Mouse (Mus musculus) stomach, postnatal 0 days (tissue): ENCODE measurements around the gene Slc9b1. TPM values are rescaled to one million over a fixed set of nuclear protein-coding genes. Genes with fewer than 3 reads are reported as not detected.

Experiments used
- ATAC-seq: fragments of 200-750 bp; cut with Nextera tagmentation; 2 replicates; pipeline ENCODE4 v1.8.0; 2017; ENCODE audit not compliant: low FRiP score, low TSS enrichment
- DNase-seq: peaks from one replicate; pipeline ENCODE4 v3.0.0-alpha.2; 2016; ENCODE audit warnings: low spot score
- H3K27ac ChIP-seq: fragments of 300-500 bp; sonication (generic); replicated peaks from 2 replicates; pipeline ENCODE4 v1.5.1; 2014; ENCODE audit warnings: mild to moderate bottlenecking, control low read depth
- H3K27me3 ChIP-seq: fragments of 300-500 bp; sonication (generic); 2 replicates; pipeline ENCODE4 v1.6.1; 2014; ENCODE audit warnings: low read length; ENCODE audit not compliant: control insufficient read depth, insufficient read depth
- H3K36me3 ChIP-seq: fragments of 300-500 bp; sonication (generic); 2 replicates; pipeline ENCODE4 v1.6.1; 2014; ENCODE audit warnings: low read length, mixed read lengths; ENCODE audit not compliant: control insufficient read depth, insufficient read depth
- H3K4me1 ChIP-seq: fragments of 300-500 bp; sonication (generic); replicated peaks from 2 replicates; pipeline ENCODE4 v1.6.1; 2014; ENCODE audit warnings: antibody characterized with exemption; ENCODE audit not compliant: control insufficient read depth, insufficient read depth
- H3K4me2 ChIP-seq: fragments of 300-500 bp; sonication (generic); replicated peaks from 2 replicates; pipeline ENCODE4 v1.6.1; 2014; ENCODE audit warnings: low read depth, mild to moderate bottlenecking, control low read depth, moderate library complexity
- H3K4me3 ChIP-seq: fragments of 300-500 bp; sonication (generic); 2 replicates; pipeline ENCODE4 v1.5.1; 2014; ENCODE audit warnings: low read depth, low read length, control low read depth
- H3K9ac ChIP-seq: fragments of 300-500 bp; sonication (generic); 2 replicates; pipeline ENCODE4 v1.6.1; 2014; ENCODE audit warnings: mild to moderate bottlenecking, low read length, control low read depth, mixed read lengths
- H3K9me3 ChIP-seq: fragments of 300-500 bp; sonication (generic); 2 replicates; pipeline ENCODE4 v1.6.1; 2016; ENCODE audit warnings: low read length; ENCODE audit not compliant: control insufficient read depth
- CTCF ChIP-seq: IDR thresholded peaks from 2 replicates; pipeline ENCODE4 v1.5.1; 2016; ENCODE audit warnings: antibody characterized with exemption, low read depth, mild to moderate bottlenecking, moderate library complexity
- EP300 ChIP-seq: optimal IDR thresholded peaks from 2 replicates; pipeline ENCODE3; 2016; ENCODE audit warnings: antibody characterized with exemption
- WGBS: fragments of 180-500 bp; shearing (Covaris S2); extraction: QIAGEN DNeasy Blood & Tissue Kit; methylation state at CpG from one replicate; pipeline ENCODE4 v1.1.7; 2014; 5-methylcytosine and 5-hydroxymethylcytosine counted together
- polyA plus RNA-seq: library from polyadenylated mRNA; unstranded; fragments of >200 nt; fragmentation: Nextera tagmentation; extraction: Ambion mirVana; gene quantifications from 2 replicates; pipeline ENCODE4 v1.2.1, GENCODE M21; 2015

The Slc9b1 gene
- polyA plus RNA-seq, 1 experiment from 2014 or later: 0.07 TPM

GRCm38 (mm10) chr3:135327176-135327575, 20.7 kb upstream of the Slc9b1 start:
- 58% methylated on average over 6 of the region's 6 CpGs for WGBS
- ATAC-seq (no peak), DNase-seq (no peak)
- Histone ChIP-seq H3K4me2 (no peak overlapping the region), H3K27ac (no peak overlapping the region), H3K27me3 (no peaks in the 10 kb centered on the region), H3K4me3 (no peak overlapping the region), H3K9me3 (no peaks in the 10 kb centered on the region), H3K4me1 (no peaks in the 10 kb centered on the region; the same call in 1 of the 2 replicates), H3K36me3 (no peaks in the 10 kb centered on the region), H3K9ac (no peak overlapping the region)
- TF ChIP-seq CTCF: no peak
- TF ChIP-seq EP300: no peak

- no peaks in the 10 kb centered on the region for H3K9me3 ChIP-seq
- H3K4me2 ChIP-seq: no peak overlapping the region
- H3K27ac ChIP-seq: no peak overlapping the region
- H3K4me1 ChIP-seq: no peaks in the 10 kb centered on the region
- H3K4me3 ChIP-seq: no peak overlapping the region
- DNase-seq (no peak), ATAC-seq (no peak)
- no peak overlapping the region for H3K9ac ChIP-seq
- no peaks in the 10 kb centered on the region for H3K36me3 ChIP-seq
- peak; percentile 57 for TF ChIP-seq CTCF
- no peak for TF ChIP-seq EP300
- no peaks in the 10 kb centered on the region for H3K27me3 ChIP-seq
- WGBS: 64% methylated on average over 2 of the region's 2 CpGs
These were observed 20.2 kb upstream of the Slc9b1 start for GRCm38 (mm10) chr3:135327601-135328000.

- H3K9me3 ChIP-seq: no peaks in the 10 kb centered on the region
- ATAC-seq (no peak), DNase-seq (peak; percentile 67)
- no peak overlapping the region for H3K4me2 ChIP-seq
- no peaks in the 10 kb centered on the region for H3K36me3 ChIP-seq
- no peak overlapping the region for H3K9ac ChIP-seq
- TF ChIP-seq EP300 (no peak), CTCF (peak; percentile 76)
- WGBS: 48% methylated on average over 3 of the region's 3 CpGs
- H3K4me3 ChIP-seq: no peak overlapping the region
- no peaks in the 10 kb centered on the region for H3K27me3 ChIP-seq
- H3K27ac ChIP-seq: no peak overlapping the region
- no peaks in the 10 kb centered on the region for H3K4me1 ChIP-seq
These were observed 19.3 kb upstream of the Slc9b1 start for GRCm38 (mm10) chr3:135328560-135328959.

GRCm38 (mm10) chr3:135332691-135333090, 15.1 kb upstream of the Slc9b1 start:
- H3K9ac ChIP-seq: no peak overlapping the region
- no peak overlapping the region for H3K4me2 ChIP-seq
- TF ChIP-seq CTCF (no peak), EP300 (no peak)
- no peaks in the 10 kb centered on the region for H3K4me1 ChIP-seq
- H3K4me3 ChIP-seq: no peak overlapping the region
- H3K36me3 ChIP-seq: no peaks in the 10 kb centered on the region
- DNase-seq: no peak
- no peak for ATAC-seq
- H3K27ac ChIP-seq: no peak overlapping the region
- no peaks in the 10 kb centered on the region for H3K9me3 ChIP-seq
- H3K27me3 ChIP-seq: no peaks in the 10 kb centered on the region

GRCm38 (mm10) chr3:135333763-135334162, 14.1 kb upstream of the Slc9b1 start:
- no peak overlapping the region for H3K4me2 ChIP-seq
- no peak overlapping the region for H3K27ac ChIP-seq
- WGBS: 46% methylated on average over 4 of the region's 4 CpGs
- no peak for TF ChIP-seq EP300
- no peak for TF ChIP-seq CTCF
- H3K4me3 ChIP-seq: no peak overlapping the region
- no peaks in the 10 kb centered on the region for H3K36me3 ChIP-seq
- no peaks in the 10 kb centered on the region for H3K27me3 ChIP-seq
- no peaks in the 10 kb centered on the region for H3K9me3 ChIP-seq
- ATAC-seq (no peak), DNase-seq (no peak)
- H3K4me1 ChIP-seq: no peaks in the 10 kb centered on the region
- no peak overlapping the region for H3K9ac ChIP-seq

- H3K27ac ChIP-seq: no peak overlapping the region
- TF ChIP-seq CTCF (no peak), EP300 (no peak)
- ATAC-seq (no peak), DNase-seq (no peak)
- H3K9ac ChIP-seq: no peak overlapping the region
- no peaks in the 10 kb centered on the region for H3K4me1 ChIP-seq
- H3K27me3 ChIP-seq: no peaks in the 10 kb centered on the region
- H3K36me3 ChIP-seq: no peaks in the 10 kb centered on the region
- no peak overlapping the region for H3K4me3 ChIP-seq
- no peaks in the 10 kb centered on the region for H3K9me3 ChIP-seq
- no peak overlapping the region for H3K4me2 ChIP-seq
These were observed 1.2 kb downstream of the Slc9b1 start for GRCm38 (mm10) chr3:135349022-135349421.
